Mouse (Mus musculus): Measurements from ENCODE around the gene Mettl7b. TPM values are rescaled to one million over a fixed set of nuclear protein-coding genes. Genes with fewer than 3 reads are reported as not detected.

The Mettl7b gene
- total RNA-seq, 2 experiments from 2014 or later, result not detected

Other genes with a start within 250 kb of the Mettl7b start
- gene Dgka, start 216.1 kb downstream of the Mettl7b start, total RNA-seq (2021), result 10 to 100 TPM; 10.3 to 11.9 TPM
- gene Pym1, start 213.1 kb downstream of the Mettl7b start, total RNA-seq (2021), result 10 to 100 TPM; 14.5 to 18.4 TPM
- gene Mmp19, start 170.1 kb downstream of the Mettl7b start, total RNA-seq (2021), result 1 to 10 TPM; 3.4 to 5.4 TPM
- 10 to 100 TPM; 49.1 to 52.0 TPM for gene Dnajc14, start 156.9 kb downstream of the Mettl7b start, total RNA-seq (2021)
- gene Tmem198b, start 156.6 kb downstream of the Mettl7b start, total RNA-seq (2021), result 10 to 100 TPM; 12.7 to 13.3 TPM
- gene Sarnp, start 143.7 kb downstream of the Mettl7b start, total RNA-seq (2021), result 10 to 100 TPM; 47.2 to 52.6 TPM
- 1 to 10 TPM; 6.5 to 9.8 TPM for gene Ormdl2, start 139.3 kb downstream of the Mettl7b start, total RNA-seq (2021)
- 1 to 10 TPM; 3.1 to 4.0 TPM for gene Gdf11, start 69.3 kb downstream of the Mettl7b start, total RNA-seq (2021)
- 100 to 1,000 TPM; 203 to 239 TPM for gene Cd63, start 60.0 kb downstream of the Mettl7b start, total RNA-seq (2021)
- gene Rdh5, start 38.1 kb downstream of the Mettl7b start, total RNA-seq (2021), result 1 to 10 TPM; 5.9 to 9.7 TPM
- 100 to 1,000 TPM; 188 to 198 TPM for gene Bloc1s1, start 37.0 kb downstream of the Mettl7b start, total RNA-seq (2021)
- gene Itga7, start 27.2 kb downstream of the Mettl7b start, total RNA-seq (2021), result 100 to 1,000 TPM; 125 to 136 TPM
- not detected for gene Olfr9, start 28.4 kb upstream of the Mettl7b start, total RNA-seq (2021)
- not detected for gene Olfr763, start 49.8 kb upstream of the Mettl7b start, total RNA-seq (2021)
- gene Olfr764-ps1, start 78.9 kb upstream of the Mettl7b start, total RNA-seq (2021), result not detected
- not detected for gene Olfr765, start 89.0 kb upstream of the Mettl7b start, total RNA-seq (2021)
- not detected for gene Olfr766-ps1, start 108.0 kb upstream of the Mettl7b start, total RNA-seq (2021)
- gene Olfr767, start 121.9 kb upstream of the Mettl7b start, total RNA-seq (2021), result not detected
- not detected for gene Olfr768, start 138.4 kb upstream of the Mettl7b start, total RNA-seq (2021)
- gene Olfr769, start 156.9 kb upstream of the Mettl7b start, total RNA-seq (2021), result not detected
- not detected for gene Olfr770, start 178.0 kb upstream of the Mettl7b start, total RNA-seq (2021)
- gene Olfr771, start 203.8 kb upstream of the Mettl7b start, total RNA-seq (2021), result not detected
- gene Olfr772, start 216.9 kb upstream of the Mettl7b start, total RNA-seq (2021), result not detected
- not detected for gene Olfr773, start 226.4 kb upstream of the Mettl7b start, total RNA-seq (2021)

Data from heart, postnatal 10 days (tissue).